Mouse (Mus musculus): ENCODE data around the gene Gm26620.

The Gm26620 gene

GRCm38 (mm10) chr1:170884978-170885561 lies at the start of gene Gm26620, which contains the start of gene Dusp12:
TSS of gene Gm26620 (plus strand) at chr1:170885065.
TSS of gene Dusp12 (minus strand) at chr1:170885540.
- DNase-seq (ENCODE audit: low read depth in 1 of 2, low spot score in 2 of 2) = peak; percentile 68 to 75

- DNase-seq (ENCODE audit: low read depth in 1 of 2, low spot score in 2 of 2) = no peak
Measured at GRCm38 (mm10) chr1:170839685-170840084, 45.2 kb upstream of the Gm26620 start.

- no peak for DNase-seq (ENCODE audit: low read depth in 1 of 2, low spot score in 2 of 2)
Measured at GRCm38 (mm10) chr1:170844380-170844779, 40.5 kb upstream of the Gm26620 start.

GRCm38 (mm10) chr1:170845448-170846307 lies 39.2 kb upstream of the Gm26620 start:
- no peak for DNase-seq (ENCODE audit: low read depth in 1 of 2, low spot score in 2 of 2)

GRCm38 (mm10) chr1:170850007-170850406 lies 34.9 kb upstream of the Gm26620 start:
- DNase-seq (ENCODE audit: low read depth in 1 of 2, low spot score in 2 of 2) = no peak

- no peak for DNase-seq (ENCODE audit: low read depth in 1 of 2, low spot score in 2 of 2)
Measured at GRCm38 (mm10) chr1:170850637-170851624, 33.9 kb upstream of the Gm26620 start.

- peak; percentile 7 to 21 for DNase-seq (ENCODE audit: low read depth in 1 of 2, low spot score in 2 of 2)
Measured at GRCm38 (mm10) chr1:170853604-170854003, 31.3 kb upstream of the Gm26620 start.

GRCm38 (mm10) chr1:170855056-170855760 lies 29.7 kb upstream of the Gm26620 start:
- DNase-seq (ENCODE audit: low read depth in 1 of 2, low spot score in 2 of 2) = no peak

- DNase-seq (ENCODE audit: low read depth in 1 of 2, low spot score in 2 of 2) = no peak
Measured at GRCm38 (mm10) chr1:170857369-170857768, 27.5 kb upstream of the Gm26620 start.

- no peak for DNase-seq (ENCODE audit: low read depth in 1 of 2, low spot score in 2 of 2)
Measured at GRCm38 (mm10) chr1:170858872-170859271, 26.0 kb upstream of the Gm26620 start.

- no peak for DNase-seq (ENCODE audit: low read depth in 1 of 2, low spot score in 2 of 2)
Measured at GRCm38 (mm10) chr1:170861671-170862434, 23.0 kb upstream of the Gm26620 start.

- DNase-seq (ENCODE audit: low read depth in 1 of 2, low spot score in 2 of 2) = no peak
Measured at GRCm38 (mm10) chr1:170862435-170862717, 22.5 kb upstream of the Gm26620 start.

GRCm38 (mm10) chr1:170863033-170863432 lies 21.8 kb upstream of the Gm26620 start:
- DNase-seq (ENCODE audit: low read depth in 1 of 2, low spot score in 2 of 2) = no peak

GRCm38 (mm10) chr1:170864234-170864633 lies 20.6 kb upstream of the Gm26620 start:
- no peak for DNase-seq (ENCODE audit: low read depth in 1 of 2, low spot score in 2 of 2)

GRCm38 (mm10) chr1:170864754-170865153 lies 20.1 kb upstream of the Gm26620 start:
- no peak for DNase-seq (ENCODE audit: low read depth in 1 of 2, low spot score in 2 of 2)

- no peak for DNase-seq (ENCODE audit: low read depth in 1 of 2, low spot score in 2 of 2)
Measured at GRCm38 (mm10) chr1:170865406-170865805, 19.5 kb upstream of the Gm26620 start.

GRCm38 (mm10) chr1:170866992-170867690 lies 17.7 kb upstream of the Gm26620 start:
- DNase-seq (ENCODE audit: low read depth in 1 of 2, low spot score in 2 of 2) = no peak

GRCm38 (mm10) chr1:170867691-170868105 lies 17.2 kb upstream of the Gm26620 start, which contains the start of gene Atf6:
TSS of gene Atf6 (minus strand) at chr1:170867771.
- DNase-seq (ENCODE audit: low read depth in 1 of 2, low spot score in 2 of 2) = peak; percentile 94 to 95

Data from monocyte, adult 2 months (primary cell).